Mouse (Mus musculus) ES-E14 (cell line): ENCODE measurements around the gene Gm21858. TPM values are rescaled to one million over a fixed set of nuclear protein-coding genes. Genes with fewer than 3 reads are reported as not detected.
"Not testable (repeated sequence)": the region's sequence is repeated elsewhere in the genome, so short reads cannot be mapped to it uniquely, and the experiment has no call there.

Experiments
- DNase-seq: peaks from one replicate; pipeline ENCODE4 v3.0.0-alpha.2; 2013; ENCODE audit warnings: low read depth, low spot score
- H3K27ac ChIP-seq: 2 replicates; pipeline ENCODE4 v1.5.1; 2012; ENCODE audit warnings: low read depth, mild to moderate bottlenecking, low read length, moderate library complexity, mixed read lengths; ENCODE audit not compliant: poor library complexity, insufficient read depth, severe bottlenecking
- H3K36me3 ChIP-seq: 2 replicates; pipeline ENCODE4 v1.6.1; 2012; ENCODE audit warnings: mild to moderate bottlenecking, low read length, moderate library complexity, mixed read lengths; ENCODE audit not compliant: control insufficient read depth, poor library complexity, insufficient read depth, severe bottlenecking
- H3K4me1 ChIP-seq, 2 experiments: fragments of 150-350 bp in 1 of 2; sonication (generic) in 1 of 2; 2 replicates each; pipeline ENCODE4 v1.6.1; 2012; ENCODE audit warnings: low read length in 2 of 2, mild to moderate bottlenecking in 1 of 2, mixed read lengths in 1 of 2; ENCODE audit not compliant: control insufficient read depth in 2 of 2, insufficient read depth in 2 of 2, poor library complexity in 1 of 2
- H3K4me3 ChIP-seq, 2 experiments: fragments of 150-350 bp in 1 of 2; sonication (generic) in 1 of 2; 2 replicates each; pipeline ENCODE4 v1.5.1; 2012; ENCODE audit warnings: low read length in 2 of 2, low read depth in 1 of 2, mild to moderate bottlenecking in 1 of 2, mixed read lengths in 1 of 2; ENCODE audit not compliant: insufficient read depth in 1 of 2, poor library complexity in 1 of 2, severe bottlenecking in 1 of 2
- H3K9ac ChIP-seq: 2 replicates; pipeline ENCODE4 v1.6.1; 2012; ENCODE audit warnings: low read depth, mild to moderate bottlenecking, low read length, mixed read lengths; ENCODE audit not compliant: poor library complexity, insufficient read depth, severe bottlenecking
- H3K9me3 ChIP-seq: fragments of 150-350 bp; sonication (generic); 2 replicates; pipeline ENCODE4 v1.6.1; 2012; ENCODE audit warnings: low read depth, mild to moderate bottlenecking, low read length; ENCODE audit not compliant: control insufficient read depth, insufficient read depth
- in situ Hi-C, 2 experiments: fragments of 600-800 bp; cut with MboI; formaldehyde crosslinking; loops; one replicate each; pipeline ENCODE4 v1.15.1; 2025; ENCODE audit warnings: low sequenced_read_pairs in 2 of 2, inconsistent platforms in 1 of 2; ENCODE audit not compliant: unreplicated experiment in 2 of 2
- total RNA-seq: library from RNA; depleted of rRNA; stranded (reverse); fragments of 300-350 nt; gene quantifications from 2 replicates; pipeline ENCODE4 v1.2.3, GENCODE M21; 2012; rRNA removed

Gene Gm21858
- total RNA-seq: not detected in 2 replicates

- H3K4me1 ChIP-seq, H3K36me3 ChIP-seq, H3K4me3 ChIP-seq, H3K27ac ChIP-seq, H3K9ac ChIP-seq, DNase-seq, in situ Hi-C loops, H3K9me3 ChIP-seq: not testable (repeated sequence)
Observed at GRCm38 (mm10) chrY:55731456-55731855, at the start of gene Gm21858. Gm21858 (plus strand) TSS chrY:55731756.
